Mouse (Mus musculus): ENCODE measurements around the gene Gorasp1.

DNA sequence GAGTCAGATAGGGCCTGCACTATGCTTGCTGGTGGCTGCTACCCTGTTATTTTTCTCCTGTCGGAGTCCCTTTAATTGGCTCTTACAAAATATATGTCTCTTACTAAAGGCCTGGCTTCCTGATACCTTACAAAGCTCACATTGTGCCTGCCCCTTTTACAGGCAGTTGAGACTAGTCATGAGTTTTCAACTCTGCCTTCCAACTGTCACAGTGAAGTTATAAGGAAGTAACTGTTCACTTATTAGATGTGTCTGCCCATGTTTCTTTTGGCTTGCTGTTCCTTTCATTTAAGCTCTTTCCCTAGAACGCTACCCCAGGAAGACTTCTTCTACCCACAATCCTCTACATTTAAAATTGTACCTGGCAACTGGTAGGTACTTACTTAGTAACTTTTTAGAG is 37.9 kb downstream of the Gorasp1 start:
- TF ChIP-seq CTCF (IDR thresholded peaks at IDR 0.05) (no peak), EP300 (IDR thresholded peaks at IDR 0.05) (no peak)
